Mouse (Mus musculus): ENCODE measurements around the gene Fer1l4.

Fer1l4 gene

DNA sequence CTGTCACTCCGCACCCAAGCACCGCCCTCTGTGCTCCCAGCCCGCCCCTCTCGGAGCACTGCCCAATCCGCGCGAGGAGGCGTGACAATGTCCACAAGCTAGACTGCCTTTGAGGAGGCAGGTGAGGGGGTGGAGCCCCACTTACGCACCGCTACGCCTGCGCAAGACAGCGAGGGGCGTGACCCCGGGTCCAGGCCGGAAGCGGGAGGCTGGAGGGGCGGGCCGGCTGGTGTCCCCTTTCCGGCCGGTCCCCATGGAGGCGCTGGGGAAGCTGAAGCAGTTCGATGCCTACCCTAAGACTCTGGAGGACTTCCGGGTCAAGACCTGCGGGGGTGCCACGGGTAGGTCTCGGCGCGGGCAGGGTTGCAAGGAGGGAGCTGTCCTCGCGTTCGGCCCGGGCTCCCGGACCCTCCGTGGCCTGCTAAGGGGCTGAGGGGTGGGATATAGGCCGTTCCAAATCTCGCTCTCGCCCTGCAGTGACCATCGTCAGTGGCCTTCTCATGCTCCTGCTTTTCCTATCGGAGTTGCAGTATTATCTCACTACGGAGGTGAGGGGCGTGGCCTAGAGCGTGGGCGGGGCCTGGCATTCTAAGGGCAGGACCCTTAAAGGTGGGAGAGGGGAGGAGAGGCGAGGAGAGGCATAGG lies 44.7 kb downstream of the Fer1l4 start, which contains the start of the genes 6430550D23Rik and Ergic3:
Gene 6430550D23Rik (minus strand): TSS at position 90 of the 645 bp plus-strand sequence.
Gene Ergic3 (plus strand): TSS at position 158 of the 645 bp plus-strand sequence.
- DNase-seq: peak; percentile 98

GRCm38 (mm10) chr2:156005393-156005792 lies 47.4 kb downstream of the Fer1l4 start:
- no peak for DNase-seq

- DNase-seq: peak; percentile 68
These were observed 60.9 kb downstream of the Fer1l4 start for GRCm38 (mm10) chr2:155991863-155992321.

DNA sequence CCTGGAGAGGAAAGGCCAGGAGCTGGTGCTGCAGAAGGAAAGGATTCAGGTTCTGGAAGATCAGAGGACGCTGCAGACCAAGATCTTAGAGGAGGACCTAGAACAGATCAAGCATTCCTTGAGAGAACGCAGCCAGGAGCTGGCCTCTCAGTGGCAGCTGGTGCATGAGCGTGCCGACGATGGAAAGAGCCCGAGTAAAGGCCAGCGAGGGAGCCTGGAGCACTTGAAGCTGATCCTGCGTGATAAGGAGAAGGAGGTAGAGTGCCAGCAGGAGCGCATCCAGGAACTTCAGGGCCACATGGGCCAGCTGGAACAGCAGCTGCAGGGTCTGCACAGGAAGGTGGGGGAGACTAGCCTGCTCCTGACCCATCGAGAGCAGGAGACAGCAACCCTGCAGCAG lies 61.6 kb downstream of the Fer1l4 start:
- no peak for DNase-seq

GRCm38 (mm10) chr2:155989085-155989484 lies 63.7 kb downstream of the Fer1l4 start:
- DNase-seq: peak; percentile 41

DNA sequence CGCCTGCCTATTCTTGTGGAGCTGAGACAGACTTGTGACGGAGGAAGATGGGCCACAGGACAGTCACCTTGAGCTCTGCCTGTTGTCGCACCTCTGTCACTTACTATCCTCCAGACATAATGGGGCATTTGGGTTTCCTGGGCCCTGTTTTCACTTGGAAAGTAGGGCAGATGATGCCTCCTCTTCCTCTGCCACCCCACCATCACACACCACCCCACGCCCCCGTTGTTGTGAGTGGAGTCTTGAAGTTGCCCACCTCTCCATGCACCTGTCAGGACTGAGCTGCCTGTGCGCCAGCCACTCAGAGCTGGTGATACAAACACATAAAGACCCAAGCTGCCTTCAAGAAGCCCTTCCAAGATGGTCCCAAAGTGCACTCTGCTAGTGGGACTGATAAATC lies 65.6 kb downstream of the Fer1l4 start:
- DNase-seq: no peak

GRCm38 (mm10) chr2:155985776-155986175 lies 67.0 kb downstream of the Fer1l4 start:
- DNase-seq: no peak

DNA sequence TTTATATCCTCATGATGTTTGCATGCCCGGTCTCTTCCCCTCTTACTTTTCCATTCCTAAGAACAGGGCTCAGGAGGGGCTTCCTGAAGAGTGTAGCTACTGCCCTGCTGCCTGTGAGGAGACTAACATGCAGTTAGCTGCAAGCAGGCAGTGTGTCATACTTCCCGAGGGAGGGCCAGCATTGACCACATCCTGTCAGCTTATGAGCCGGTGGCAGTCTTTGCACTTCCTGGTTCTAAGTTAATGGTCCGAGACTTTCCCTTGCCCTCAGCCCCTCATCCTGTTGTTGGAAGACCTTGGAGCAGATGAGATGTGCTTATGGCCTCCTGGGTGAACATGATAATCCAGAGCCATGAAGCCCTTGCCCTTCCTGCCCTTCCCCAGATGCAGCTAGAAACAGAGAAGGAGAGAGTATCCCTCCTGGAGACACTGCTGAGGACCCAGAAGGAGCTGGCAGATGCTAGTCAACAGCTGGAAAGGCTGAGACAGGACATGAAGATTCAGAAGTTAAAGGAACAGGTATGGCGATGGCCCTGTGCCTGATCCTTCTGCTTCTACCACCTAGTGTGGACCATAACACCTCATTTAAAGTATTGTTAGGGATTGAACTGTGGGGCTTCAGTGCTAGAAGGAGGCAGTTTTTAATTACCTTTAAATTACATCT lies 73.3 kb downstream of the Fer1l4 start:
- DNase-seq: peak; percentile 44

- no peak for DNase-seq
These were observed 78.5 kb downstream of the Fer1l4 start for GRCm38 (mm10) chr2:155974087-155974731.

GRCm38 (mm10) chr2:155973348-155973747 lies 79.4 kb downstream of the Fer1l4 start:
- DNase-seq: no peak

All from layer of hippocampus, adult 9-11 months (tissue).